Mouse (Mus musculus) MEL (cell line): ENCODE measurements around the gene Ap2m1. TPM values are rescaled to one million over a fixed set of nuclear protein-coding genes. Genes with fewer than 3 reads are reported as not detected.

ENCODE experiments used
- DNase-seq: peaks from one replicate; pipeline ENCODE4 v3.0.0; 2011; ENCODE audit warnings: low read depth, low spot score
- H3K27ac ChIP-seq: 2 replicates; pipeline ENCODE4 v1.5.1; 2012; ENCODE audit warnings: low read depth, mild to moderate bottlenecking, control low read depth, low read length, moderate library complexity; ENCODE audit not compliant: control insufficient read depth
- H3K27me3 ChIP-seq, 2 experiments: fragments of 150-350 bp in 1 of 2; sonication (generic) in 1 of 2; 2 replicates each; pipeline ENCODE4 v1.6.1; 2012; ENCODE audit warnings: low read length in 2 of 2, mild to moderate bottlenecking in 2 of 2, improper control_type of control experiment in 1 of 2, moderate library complexity in 1 of 2; ENCODE audit not compliant: insufficient read depth in 2 of 2, control insufficient read depth in 1 of 2
- H3K36me3 ChIP-seq, 2 experiments: 2 replicates each; pipeline ENCODE4 v1.6.1; 2012 to 2014; ENCODE audit warnings: low read length in 2 of 2, improper control_type of control experiment in 1 of 2, inconsistent platforms in 1 of 2, mild to moderate bottlenecking in 1 of 2; ENCODE audit not compliant: insufficient read depth in 2 of 2, control insufficient read depth in 1 of 2
- H3K4me1 ChIP-seq, 2 experiments: fragments of 150-350 bp in 1 of 2; sonication (generic) in 1 of 2; 2 replicates each; pipeline ENCODE4 v1.6.1; 2012; ENCODE audit warnings: low read length in 2 of 2, improper control_type of control experiment in 1 of 2, mild to moderate bottlenecking in 1 of 2; ENCODE audit not compliant: insufficient read depth in 2 of 2, control insufficient read depth in 1 of 2
- H3K4me3 ChIP-seq, 2 experiments: fragments of 150-350 bp in 1 of 2; sonication (generic) in 1 of 2; 2 replicates each; pipeline ENCODE4 v1.5.1; 2012; ENCODE audit warnings: low read depth in 2 of 2, low read length in 2 of 2, mild to moderate bottlenecking in 2 of 2, moderate library complexity in 2 of 2, control low read depth in 1 of 2, improper control_type of control experiment in 1 of 2; ENCODE audit not compliant: control insufficient read depth in 1 of 2, insufficient read depth in 1 of 2
- H3K79me2 ChIP-seq: 2 replicates; pipeline ENCODE4 v1.6.1; 2012; ENCODE audit warnings: mild to moderate bottlenecking, low read length, moderate library complexity; ENCODE audit not compliant: control insufficient read depth, poor library complexity, insufficient read depth
- H3K9ac ChIP-seq: 2 replicates; pipeline ENCODE4 v1.6.1; 2012; ENCODE audit warnings: low read depth, mild to moderate bottlenecking, control low read depth, low read length, moderate library complexity; ENCODE audit not compliant: control insufficient read depth, poor library complexity, severe bottlenecking
- H3K9me3 ChIP-seq: fragments of 150-350 bp; sonication (generic); replicated peaks from 2 replicates; pipeline ENCODE4 v1.6.1; 2012; ENCODE audit warnings: mild to moderate bottlenecking, low read length, improper control_type of control experiment, moderate library complexity; ENCODE audit not compliant: insufficient read depth
- BHLHE40 ChIP-seq: IDR thresholded peaks from 2 replicates; pipeline ENCODE4 v1.6.1; 2012; ENCODE audit warnings: low read depth, mild to moderate bottlenecking, inconsistent platforms, low read length, improper control_type of control experiment, borderline replicate concordance
- CHD1 ChIP-seq: IDR thresholded peaks from 2 replicates; pipeline ENCODE4 v1.6.1; 2012; ENCODE audit warnings: low read depth, mild to moderate bottlenecking, inconsistent platforms, low read length, improper control_type of control experiment
- CTCF ChIP-seq, 3 experiments: IDR thresholded peaks in 2 of 3; conservative IDR thresholded peaks in 1 of 3; 2 replicates each; pipeline ENCODE4 v1.5.1; 2011 to 2012; ENCODE audit warnings: low read length in 3 of 3, low read depth in 2 of 3, mild to moderate bottlenecking in 2 of 3, improper control_type of control experiment in 1 of 3, inconsistent platforms in 1 of 3, mixed read lengths in 1 of 3, moderate library complexity in 1 of 3; ENCODE audit not compliant: control insufficient read depth in 1 of 3, insufficient read depth in 1 of 3, poor library complexity in 1 of 3, severe bottlenecking in 1 of 3
- E2F4 ChIP-seq: IDR thresholded peaks from 2 replicates; pipeline ENCODE4 v1.6.1; 2011; ENCODE audit warnings: low read depth, low read length, improper control_type of control experiment, borderline replicate concordance
- EP300 ChIP-seq, 2 experiments: IDR thresholded peaks; 2 replicates each; pipeline ENCODE4 v1.6.1; 2011; ENCODE audit warnings: improper control_type of control experiment in 2 of 2, low read length in 2 of 2, low read depth in 1 of 2, mild to moderate bottlenecking in 1 of 2
- ETS1 ChIP-seq: IDR thresholded peaks from 2 replicates; pipeline ENCODE4 v1.6.1; 2012; ENCODE audit warnings: low read depth, mild to moderate bottlenecking, inconsistent platforms, low read length, improper control_type of control experiment, moderate library complexity
- GABPA ChIP-seq: IDR thresholded peaks from 2 replicates; pipeline ENCODE4 v1.6.1; 2012; ENCODE audit warnings: low read depth, mild to moderate bottlenecking, inconsistent platforms, low read length, improper control_type of control experiment, moderate library complexity
- GATA1 ChIP-seq: IDR thresholded peaks from 2 replicates; pipeline ENCODE4 v1.6.1; 2011; ENCODE audit warnings: low read depth, low read length, improper control_type of control experiment
- HCFC1 ChIP-seq: IDR thresholded peaks from 2 replicates; pipeline ENCODE4 v1.6.1; 2012; ENCODE audit warnings: low read depth, mild to moderate bottlenecking, inconsistent platforms, low read length, improper control_type of control experiment, moderate library complexity
- JUND ChIP-seq: IDR thresholded peaks from 2 replicates; pipeline ENCODE4 v1.6.1; 2011; ENCODE audit warnings: low read depth, mild to moderate bottlenecking, improper control_type of control experiment, low read length
- KAT2A ChIP-seq: conservative IDR thresholded peaks from 2 replicates; pipeline ENCODE4 v1.6.1; 2012; ENCODE audit warnings: low read depth, low read length, improper control_type of control experiment, inconsistent platforms
- MAFK ChIP-seq: IDR thresholded peaks from 2 replicates; pipeline ENCODE4 v1.6.1; 2011; ENCODE audit warnings: low read depth, mild to moderate bottlenecking, low read length, improper control_type of control experiment, borderline replicate concordance
- MAX ChIP-seq: IDR thresholded peaks from 2 replicates; pipeline ENCODE4 v1.6.1; 2011; ENCODE audit warnings: low read length, improper control_type of control experiment
- MAZ ChIP-seq: IDR thresholded peaks from 2 replicates; pipeline ENCODE4 v1.6.1; 2012; ENCODE audit warnings: low read depth, mild to moderate bottlenecking, inconsistent platforms, low read length, improper control_type of control experiment
- MEF2A ChIP-seq: IDR thresholded peaks from 2 replicates; pipeline ENCODE4 v1.6.1; 2014; ENCODE audit warnings: low read depth, mild to moderate bottlenecking, inconsistent platforms, low read length, improper control_type of control experiment; ENCODE audit not compliant: poor library complexity, insufficient replicate concordance, severe bottlenecking; ENCODE audit errors: extremely low read depth
- MXI1 ChIP-seq: IDR thresholded peaks from 2 replicates; pipeline ENCODE4 v1.6.1; 2011; ENCODE audit warnings: mild to moderate bottlenecking, low read depth, low read length, improper control_type of control experiment
- MYC ChIP-seq: IDR thresholded peaks from 2 replicates; pipeline ENCODE4 v1.6.1; 2011; ENCODE audit warnings: low read depth, mild to moderate bottlenecking, low read length, improper control_type of control experiment, moderate library complexity
- NELFE ChIP-seq: IDR thresholded peaks from 2 replicates; pipeline ENCODE4 v1.6.1; 2011; ENCODE audit warnings: low read depth, low read length, improper control_type of control experiment
- NRF1 ChIP-seq: IDR thresholded peaks from 2 replicates; pipeline ENCODE4 v1.6.1; 2014; ENCODE audit warnings: low read depth, mild to moderate bottlenecking, inconsistent platforms, low read length, improper control_type of control experiment, moderate library complexity; ENCODE audit not compliant: poor library complexity, insufficient read depth, severe bottlenecking
- RAD21 ChIP-seq: IDR thresholded peaks from 2 replicates; pipeline ENCODE4 v1.6.1; 2011; ENCODE audit warnings: mild to moderate bottlenecking, low read depth, low read length, improper control_type of control experiment
- RCOR1 ChIP-seq: IDR thresholded peaks from 2 replicates; pipeline ENCODE4 v1.6.1; 2012; ENCODE audit warnings: low read depth, mild to moderate bottlenecking, inconsistent platforms, low read length, improper control_type of control experiment
- SIN3A ChIP-seq: IDR thresholded peaks from 2 replicates; pipeline ENCODE4 v1.6.1; 2012; ENCODE audit warnings: low read length, improper control_type of control experiment, inconsistent platforms
- SMC3 ChIP-seq: IDR thresholded peaks from 2 replicates; pipeline ENCODE4 v1.6.1; 2011; ENCODE audit warnings: low read depth, low read length, improper control_type of control experiment
- TBP ChIP-seq: IDR thresholded peaks from 2 replicates; pipeline ENCODE4 v1.8.0; 2011; ENCODE audit warnings: low read depth, low read length, improper control_type of control experiment
- TCF12 ChIP-seq: IDR thresholded peaks from 2 replicates; pipeline ENCODE4 v1.6.1; 2014; ENCODE audit warnings: low read depth, mild to moderate bottlenecking, inconsistent platforms, low read length, improper control_type of control experiment, moderate library complexity
- UBTF ChIP-seq: IDR thresholded peaks from 2 replicates; pipeline ENCODE4 v1.6.1; 2012; ENCODE audit warnings: low read depth, mild to moderate bottlenecking, inconsistent platforms, low read length, improper control_type of control experiment, moderate library complexity, borderline replicate concordance; ENCODE audit not compliant: insufficient read depth
- USF2 ChIP-seq, 2 experiments: IDR thresholded peaks; 2 replicates each; pipeline ENCODE4 v1.6.1; 2011 to 2012; ENCODE audit warnings: improper control_type of control experiment in 2 of 2, low read length in 2 of 2, borderline replicate concordance in 1 of 2, inconsistent platforms in 1 of 2, low read depth in 1 of 2, mild to moderate bottlenecking in 1 of 2; ENCODE audit not compliant: insufficient read depth in 1 of 2
- ZKSCAN1 ChIP-seq: IDR thresholded peaks from 2 replicates; pipeline ENCODE4 v1.6.1; 2012; ENCODE audit warnings: low read depth, mild to moderate bottlenecking, inconsistent platforms, low read length, improper control_type of control experiment, moderate library complexity
- ZNF384 ChIP-seq: IDR thresholded peaks from 2 replicates; pipeline ENCODE4 v1.6.1; 2012; ENCODE audit warnings: low read depth, mild to moderate bottlenecking, inconsistent platforms, low read length, improper control_type of control experiment
- polyA plus RNA-seq, 2 experiments: library from polyadenylated mRNA; stranded (reverse) in 1 of 2; unstranded in 1 of 2; fragments of >175 nt in 1 of 2; fragments of >200 nt in 1 of 2; gene quantifications; 2 replicates each; pipeline versions ENCODE4 v1.2.1 to v1.2.4; 2012; ENCODE audit warnings: low replicate concordance in 2 of 2, low read depth in 1 of 2; ENCODE audit not compliant: insufficient read length in 2 of 2, insufficient read depth in 1 of 2, missing spikeins in 1 of 2
- total RNA-seq: library from RNA; depleted of rRNA; stranded (reverse); fragments of 300-350 nt; gene quantifications from 2 replicates; pipeline ENCODE4 v1.2.3, GENCODE M21; 2012

The Ap2m1 gene
- total and polyA plus RNA-seq, 3 experiments, result 185 to 1,810 (median 312) TPM

DNA sequence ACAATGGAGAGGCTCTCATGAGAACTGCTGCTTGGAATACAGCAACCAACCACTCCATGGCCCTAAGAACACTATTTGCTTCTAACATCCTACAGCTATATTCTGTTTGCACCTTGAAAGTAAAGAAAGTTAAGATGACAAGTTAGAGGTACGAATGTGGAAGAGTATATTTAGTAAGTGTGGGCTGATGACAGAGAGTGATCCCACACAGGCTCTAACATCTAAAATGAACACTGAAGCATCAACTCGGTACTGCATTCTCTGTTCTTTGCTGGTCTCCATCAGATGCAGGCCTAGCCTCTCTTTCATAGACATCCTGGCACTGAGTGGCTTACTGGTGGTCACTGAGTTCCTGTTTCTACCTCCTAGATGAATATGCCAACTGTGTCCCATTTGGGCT is 46.0 kb upstream of the Ap2m1 start:
- DNase-seq, result no peak
- TF ChIP-seq TCF12 (no peak), E2F4 (no peak), NELFE (no peak), GATA1 (no peak), CTCF (IDR thresholded peaks at IDR 0.05 in 2 of 3, conservative IDR thresholded peaks at IDR 0.05 in 1 of 3; ENCODE audit: control insufficient read depth in 1 of 3, insufficient read depth in 1 of 3, low read depth in 2 of 3, low read length in 3 of 3, poor library complexity in 1 of 3, severe bottlenecking in 1 of 3) (no peak), KAT2A (no peak), MAZ (no peak)
- Histone ChIP-seq H3K4me1 (peaks cover 0 to 10% of the 10 kb centered on the region in 2 experiments; a peak in 2 of 4 replicates), H3K4me3 (no peak overlapping the region), H3K9me3 (no peaks in the 10 kb centered on the region), H3K27ac (no peak overlapping the region), H3K27me3 (peaks cover 0 to 3% of the 10 kb centered on the region in 2 experiments; a peak in 1 of 4 replicates), H3K79me2 (no peaks in the 10 kb centered on the region), H3K36me3 (peaks cover 0 to 10% of the 10 kb centered on the region in 2 experiments; a peak in 2 of 4 replicates), H3K9ac (no peak overlapping the region)

DNA sequence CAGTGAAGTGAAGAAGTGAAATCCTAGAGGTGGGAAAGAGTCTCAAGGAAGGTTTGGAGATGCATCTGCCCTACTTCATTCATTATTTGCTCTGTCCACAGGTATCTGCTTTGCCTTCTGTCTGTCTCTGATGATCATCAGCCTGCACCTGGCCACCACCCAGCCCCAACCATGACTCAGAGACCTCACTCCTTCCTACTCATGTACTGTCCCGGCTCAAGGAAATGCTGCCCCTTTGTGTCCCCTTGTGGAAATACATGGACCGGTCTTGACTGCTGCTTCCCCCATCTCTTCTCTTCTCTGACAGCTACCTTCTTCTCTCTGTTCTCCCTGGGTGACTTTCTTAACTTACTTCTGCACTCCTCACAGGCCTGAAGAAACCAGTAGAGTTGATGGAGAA is 44.7 kb upstream of the Ap2m1 start:
- Histone ChIP-seq H3K9ac (no peak overlapping the region), H3K9me3 (no peaks in the 10 kb centered on the region), H3K36me3 (peaks cover 0 to 12% of the 10 kb centered on the region in 2 experiments; a peak in 2 of 4 replicates), H3K27me3 (peaks cover 0 to 3% of the 10 kb centered on the region in 2 experiments; a peak in 1 of 4 replicates), H3K27ac (no peak overlapping the region), H3K4me3 (no peak overlapping the region), H3K4me1 (peaks cover 3 to 10% of the 10 kb centered on the region in 2 experiments), H3K79me2 (no peaks in the 10 kb centered on the region)
- peak; percentile 63 for DNase-seq
- TF ChIP-seq MAFK (no peak), RCOR1 (no peak), UBTF (no peak), NRF1 (no peak), ZNF384 (no peak), ETS1 (no peak), MEF2A (no peak), MYC (no peak), JUND (no peak), TCF12 (0 out of 2 replicates have a peak, but pooled peaks have one; percentile 10), ZKSCAN1 (no peak), CHD1 (no peak), USF2 (IDR thresholded peaks at IDR 0.05; ENCODE audit: borderline replicate concordance in 1 of 2, insufficient read depth in 1 of 2, low read depth in 1 of 2, low read length in 2 of 2) (no peak), HCFC1 (no peak), MAX (no peak), GATA1 (no peak), SIN3A (no peak), BHLHE40 (no peak), EP300 (IDR thresholded peaks at IDR 0.05; ENCODE audit: low read depth in 1 of 2, low read length in 2 of 2) (peak in 1 of 2 experiments; percentile 32; a peak in 1 of 4 replicates), NELFE (no peak), TBP (no peak), GABPA (no peak), SMC3 (peak; percentile 49), RAD21 (peak; percentile 64), CTCF (IDR thresholded peaks at IDR 0.05 in 2 of 3, conservative IDR thresholded peaks at IDR 0.05 in 1 of 3; ENCODE audit: control insufficient read depth in 1 of 3, insufficient read depth in 1 of 3, low read depth in 2 of 3, low read length in 3 of 3, poor library complexity in 1 of 3, severe bottlenecking in 1 of 3) (peak in 2 of 3 experiments; percentile 41 to 55; a peak in 5 of 6 replicates), MXI1 (no peak)
